Mouse (Mus musculus) lung, postnatal 25 days (tissue): ENCODE data around the gene Neb.

Experiments used
- DNase-seq: peaks from one replicate; pipeline ENCODE4 v3.0.0; 2022; ENCODE audit warnings: low spot score

The Neb gene

DNA sequence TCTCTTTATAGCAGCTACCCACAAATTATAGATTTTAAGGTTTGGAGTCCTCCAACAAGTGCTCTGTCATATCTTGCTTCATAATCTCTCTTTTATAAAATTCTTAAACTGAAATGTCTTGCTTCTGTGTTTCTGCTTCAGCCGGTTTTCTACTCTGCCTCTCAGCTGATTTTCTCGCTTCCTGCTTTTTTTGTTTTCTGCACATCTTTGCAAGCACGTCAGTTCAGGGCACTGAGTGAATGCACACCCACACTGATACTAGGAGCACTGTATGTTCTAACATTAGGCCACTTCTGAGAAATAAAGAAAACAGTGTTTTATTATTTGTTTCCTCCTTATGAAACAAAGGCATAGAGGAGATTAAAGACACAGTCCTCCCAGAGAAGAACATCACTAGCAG, 73.7 kb downstream of the Neb start:
- no peak for DNase-seq

DNA sequence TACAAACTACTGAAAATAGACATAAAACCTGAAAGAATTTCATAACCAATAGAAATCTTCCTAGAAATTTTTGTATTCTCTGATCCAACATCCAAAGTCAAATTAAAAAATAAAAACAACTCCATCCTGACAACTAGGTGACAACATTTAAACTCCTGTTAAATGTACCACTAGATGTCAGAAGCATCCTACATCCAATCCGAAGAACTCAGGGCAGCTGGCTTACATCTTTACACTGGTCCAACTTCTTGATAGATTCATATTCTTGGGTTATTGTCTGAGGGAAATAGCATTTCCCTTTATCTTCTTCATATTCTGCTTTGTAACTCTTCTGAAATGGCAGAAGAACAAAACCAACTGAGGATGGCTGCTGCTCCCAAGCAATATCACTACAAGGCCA, 74.9 kb downstream of the Neb start:
- peak; percentile 7 for DNase-seq

DNA sequence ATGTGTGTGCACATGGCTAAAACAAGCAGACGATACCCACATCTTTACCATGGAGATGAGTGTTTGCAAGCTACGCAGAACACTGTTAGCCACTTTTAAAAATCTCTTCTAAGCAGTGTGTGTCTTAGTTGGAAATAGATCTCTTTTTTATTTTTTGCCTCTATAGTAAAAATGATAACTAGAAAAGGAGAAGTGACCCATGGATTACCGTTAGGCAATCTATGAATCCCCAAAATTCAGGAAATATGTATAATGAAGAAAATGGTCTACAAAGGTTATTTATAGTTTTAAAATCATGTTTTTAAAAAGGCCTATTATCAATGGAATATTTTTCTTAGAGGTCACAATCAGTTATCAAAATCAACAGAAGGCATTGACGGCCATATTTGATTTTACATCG, 80.3 kb downstream of the Neb start:
- no peak for DNase-seq

DNA sequence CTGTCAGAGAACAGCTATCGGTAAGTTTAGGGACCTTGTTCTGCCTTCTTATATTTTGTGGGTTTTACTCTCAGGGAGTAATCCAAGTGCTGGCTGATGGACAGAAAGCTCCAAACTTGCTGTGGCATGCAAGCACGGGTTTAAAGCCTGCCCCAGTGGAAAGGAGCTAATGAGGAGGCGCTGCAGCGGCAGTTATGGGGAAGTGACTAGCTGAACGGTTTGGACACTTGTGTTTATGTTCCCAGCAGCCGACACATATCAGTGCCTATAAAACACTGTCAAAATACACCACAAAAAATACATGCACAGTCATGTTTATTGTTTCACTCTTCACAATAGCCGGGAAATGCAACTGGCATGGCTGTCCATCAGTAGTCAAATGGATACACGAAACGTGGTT, 81.5 kb downstream of the Neb start:
- no peak for DNase-seq

DNA sequence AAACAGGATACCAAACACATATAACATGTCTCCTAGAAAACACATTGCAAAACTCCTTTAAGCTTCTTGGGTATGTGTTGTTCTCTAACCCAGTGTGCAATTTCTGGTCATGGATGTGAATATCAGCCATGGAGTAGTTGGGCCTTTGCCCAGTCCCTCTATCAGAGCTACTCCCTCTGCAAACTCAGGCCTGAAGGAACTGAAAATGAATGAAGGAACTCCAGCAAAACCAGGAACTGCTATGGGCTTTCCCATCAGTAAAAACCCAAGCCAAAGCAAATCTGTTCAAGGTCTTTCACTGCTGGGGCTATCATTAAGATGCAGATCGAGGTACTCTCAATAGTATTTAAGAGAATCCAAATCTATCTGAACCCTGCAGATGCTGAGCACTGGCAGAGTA, 90.8 kb downstream of the Neb start:
- DNase-seq, result no peak

DNA sequence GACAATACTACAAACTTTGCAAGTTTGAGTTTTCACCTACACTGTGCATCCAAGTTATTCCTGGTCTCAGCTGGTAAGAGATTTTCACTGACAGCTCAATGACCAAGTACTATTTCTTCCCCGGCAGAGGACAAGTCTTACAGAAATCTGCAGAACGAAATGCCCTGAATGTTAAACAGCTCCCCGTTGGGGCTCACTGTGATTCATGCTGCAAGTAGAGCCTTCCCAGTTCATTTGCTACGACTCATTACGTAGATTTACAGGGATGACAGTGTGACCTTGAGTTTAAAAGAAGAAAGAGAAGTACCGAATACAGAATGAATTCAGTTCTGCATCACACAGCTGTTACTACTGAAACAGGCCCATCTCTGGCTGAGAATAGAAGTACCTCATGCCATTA, 91.9 kb downstream of the Neb start:
- no peak for DNase-seq

DNA sequence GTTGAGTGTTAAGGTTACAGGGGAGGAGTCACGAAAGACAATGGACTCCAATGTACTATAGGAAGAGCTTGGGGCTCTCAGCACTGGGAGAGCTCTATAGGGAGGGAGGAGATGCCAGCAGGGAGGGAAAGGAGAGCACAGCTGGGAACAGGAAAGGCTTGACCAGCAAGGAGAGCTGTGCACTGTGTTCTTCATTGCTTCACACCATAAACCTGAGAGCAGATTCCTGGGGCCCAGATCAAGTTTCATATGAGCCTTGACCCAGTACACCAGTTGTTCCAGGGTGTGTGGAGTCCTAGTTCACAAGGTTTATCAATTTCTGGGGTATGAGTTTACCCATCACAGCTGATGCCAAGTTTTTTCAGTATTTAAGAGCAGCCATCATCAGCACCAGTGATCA, 106.1 kb downstream of the Neb start:
- DNase-seq, result no peak

DNA sequence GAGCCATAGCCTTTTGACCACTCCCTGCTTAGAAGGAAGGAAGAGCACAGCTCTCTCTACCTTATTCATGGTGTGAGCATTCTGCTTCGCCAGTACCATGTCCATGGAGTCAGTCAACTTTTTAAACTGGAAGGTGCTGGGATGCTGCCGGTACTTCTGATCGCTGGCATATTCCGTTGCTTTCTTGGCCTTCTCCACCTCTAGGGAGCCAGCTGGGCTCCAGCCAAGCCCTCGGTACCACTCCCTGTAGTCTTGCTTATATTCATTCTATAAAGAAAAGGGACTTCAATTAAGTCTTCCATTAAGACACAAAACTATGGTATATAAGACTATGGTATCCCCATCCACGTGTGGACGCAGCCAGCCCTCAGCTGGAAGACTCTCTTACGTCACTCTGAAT, 107.4 kb downstream of the Neb start:
- DNase-seq, result no peak

DNA sequence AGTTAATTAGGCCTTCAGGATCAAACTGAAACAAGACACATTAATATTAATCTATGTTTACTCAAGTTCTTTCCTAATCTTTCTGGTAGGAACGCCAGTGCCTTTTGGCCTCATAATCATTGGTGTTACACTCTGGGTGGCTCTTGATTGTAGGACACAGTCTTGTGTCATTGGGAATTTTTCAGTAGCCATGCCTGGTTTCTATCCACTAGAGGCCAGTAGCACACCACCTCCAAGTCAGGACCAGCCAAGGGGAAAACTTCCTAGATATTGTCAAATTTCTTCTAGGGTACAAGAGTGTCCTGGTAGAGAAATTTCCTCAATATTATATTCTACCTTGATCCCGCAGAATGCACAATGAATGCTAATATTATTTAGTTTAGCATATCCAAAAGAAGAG, 116.1 kb downstream of the Neb start:
- DNase-seq, result peak; percentile 32

DNA sequence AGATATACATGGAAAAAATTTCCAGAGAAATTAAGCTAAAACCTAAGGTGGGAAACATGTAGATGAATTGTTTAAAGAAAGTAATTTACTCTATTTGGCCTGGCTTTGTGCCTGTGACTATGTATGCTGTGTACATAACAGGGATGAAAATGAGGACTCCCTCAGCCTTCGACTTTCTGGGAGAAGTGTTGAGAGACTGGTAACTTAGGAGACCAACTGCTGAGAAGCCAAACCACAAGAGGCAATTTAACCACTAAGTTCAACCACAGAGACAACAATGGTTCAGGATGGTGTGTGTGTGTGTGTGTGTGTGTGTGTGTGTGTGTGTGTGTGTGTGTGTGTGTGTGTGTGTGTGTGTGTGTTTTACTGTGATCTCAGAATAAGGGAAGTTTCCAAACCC, 126.2 kb downstream of the Neb start:
- no peak for DNase-seq

DNA sequence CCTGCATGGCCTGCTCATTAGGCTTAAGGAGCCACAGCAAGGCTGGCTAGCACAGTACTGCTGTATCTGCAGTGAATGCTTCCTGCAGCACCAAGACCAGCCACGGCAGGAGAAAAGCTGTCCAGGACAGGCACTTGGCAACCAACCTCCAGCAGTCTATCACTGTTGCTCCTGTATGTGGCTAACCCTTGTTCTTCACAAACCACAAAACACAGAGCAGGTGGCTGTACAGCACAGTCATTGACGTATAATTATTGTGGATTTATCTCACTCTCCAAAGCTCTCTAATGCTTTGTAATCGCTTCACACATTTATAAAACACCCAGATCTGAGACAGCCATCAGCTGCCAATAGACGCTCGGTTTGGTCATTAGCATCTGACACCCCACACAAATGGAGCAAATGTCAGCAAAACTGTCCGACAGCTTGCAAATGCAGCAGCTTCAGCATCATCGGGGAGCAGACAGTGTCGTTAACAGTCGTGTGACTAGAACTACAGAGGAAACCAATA, 129.9 kb downstream of the Neb start:
- no peak for DNase-seq

DNA sequence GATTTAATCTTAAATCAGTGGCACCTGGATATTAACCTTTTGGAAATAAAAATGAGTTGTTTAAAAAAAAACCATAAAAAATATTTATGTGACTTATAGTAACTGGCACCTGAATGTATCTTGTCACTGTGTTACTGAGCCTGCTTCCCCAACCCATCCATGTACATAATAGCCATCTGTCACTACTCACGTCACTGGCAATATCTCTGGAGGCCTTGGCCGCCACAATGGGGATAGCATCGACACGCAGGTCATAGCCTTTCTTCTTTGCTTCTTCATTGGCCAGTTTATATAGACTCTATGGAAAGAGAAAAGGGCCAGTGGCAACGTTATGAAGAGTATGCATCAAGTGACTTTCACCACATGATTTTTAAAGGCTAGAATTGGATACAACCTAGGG, 133.2 kb downstream of the Neb start:
- no peak for DNase-seq

DNA sequence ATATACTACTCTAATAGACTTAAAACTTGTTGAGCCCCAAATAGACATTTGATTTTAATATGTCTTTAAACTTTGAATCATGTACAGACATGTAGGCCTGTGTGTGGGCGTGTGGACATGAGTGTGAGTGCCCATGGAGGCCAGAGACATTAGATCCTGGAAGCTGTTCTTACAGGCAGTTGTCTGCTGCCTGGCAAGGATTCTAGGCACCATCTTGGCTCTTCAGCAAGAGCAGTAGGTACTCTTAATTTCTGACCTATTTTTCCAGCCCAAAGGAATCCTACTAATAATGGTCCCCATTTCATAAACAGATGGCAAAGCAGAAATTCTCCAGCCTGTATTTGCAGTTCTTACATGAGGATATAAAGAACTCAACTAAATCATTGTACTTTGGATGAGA, 135.6 kb downstream of the Neb start:
- no peak for DNase-seq

DNA sequence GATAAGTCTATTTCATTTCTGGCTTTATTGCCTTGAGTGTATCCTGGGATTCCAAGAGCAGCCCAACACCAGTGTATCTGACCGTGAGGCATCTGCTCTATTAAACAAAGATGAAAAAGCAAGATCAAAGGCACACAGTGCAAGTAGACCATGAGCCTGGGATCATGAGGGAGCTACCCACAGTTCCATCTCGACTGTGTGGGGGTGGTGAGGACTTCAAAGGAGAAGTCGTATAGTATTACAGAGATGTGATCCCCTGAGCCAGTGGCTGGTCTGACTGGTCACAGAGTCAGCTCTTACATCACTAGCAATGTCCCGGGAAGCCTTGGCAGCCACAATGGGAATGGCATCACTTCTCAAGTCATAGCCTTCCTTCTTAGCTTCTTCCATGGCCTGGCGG, 140.4 kb downstream of the Neb start:
- no peak for DNase-seq

DNA sequence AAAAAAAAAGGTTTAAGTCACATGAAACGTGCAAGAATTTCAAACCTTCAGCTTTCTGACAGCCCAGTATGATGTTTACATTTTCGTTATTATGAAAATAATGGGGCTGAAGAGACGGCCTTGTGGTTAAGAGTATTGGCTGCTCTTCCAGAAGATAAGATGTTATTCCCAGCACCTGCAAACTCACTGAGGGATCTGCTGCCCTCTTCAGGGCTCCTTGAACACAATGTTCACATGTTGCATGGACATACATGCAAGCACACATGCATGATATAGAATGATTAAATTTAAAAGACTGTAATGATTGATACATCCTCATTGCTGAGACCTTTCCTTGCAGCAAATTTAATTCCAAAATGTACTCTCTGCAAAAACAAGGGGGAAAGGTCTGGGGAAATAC, 150.7 kb downstream of the Neb start:
- DNase-seq, result no peak

DNA sequence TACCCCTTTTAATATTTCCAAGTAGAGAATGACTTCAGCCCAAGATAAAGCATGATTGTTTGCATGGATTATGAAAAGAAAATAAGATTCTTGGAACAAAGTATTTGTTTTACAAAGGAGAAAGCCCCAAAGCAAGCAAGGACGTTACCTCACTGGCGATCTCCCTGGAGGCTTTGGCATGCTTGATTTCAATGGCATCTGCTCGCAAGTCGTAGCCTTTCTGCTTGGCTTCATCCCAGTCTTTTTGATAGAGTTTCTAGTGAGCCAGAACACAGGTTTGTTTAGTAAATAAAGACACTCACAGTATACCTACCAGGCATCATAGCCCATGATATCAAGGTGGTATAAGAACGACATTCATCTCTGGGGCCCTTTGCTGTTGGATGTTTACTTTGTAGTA, 153.9 kb downstream of the Neb start:
- no peak for DNase-seq

DNA sequence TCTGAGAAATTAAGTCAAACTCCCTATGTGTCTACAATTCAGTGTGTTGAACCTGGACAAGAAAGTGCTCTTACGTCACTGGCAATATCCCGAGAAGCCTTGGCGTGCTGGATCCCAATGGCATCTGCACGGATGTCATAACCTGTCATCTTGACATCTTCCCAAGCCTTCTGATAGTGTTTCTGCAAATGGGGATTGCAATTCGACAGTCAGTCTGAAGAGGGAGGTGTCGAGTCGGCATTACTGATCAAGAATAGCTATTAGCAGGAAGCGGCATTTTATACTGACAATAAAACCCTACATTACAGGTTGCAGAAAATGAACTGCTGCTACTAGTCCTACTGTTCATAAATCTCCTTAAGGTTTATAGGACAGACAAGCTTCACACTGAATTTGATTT, 158.2 kb downstream of the Neb start:
- no peak for DNase-seq

DNA sequence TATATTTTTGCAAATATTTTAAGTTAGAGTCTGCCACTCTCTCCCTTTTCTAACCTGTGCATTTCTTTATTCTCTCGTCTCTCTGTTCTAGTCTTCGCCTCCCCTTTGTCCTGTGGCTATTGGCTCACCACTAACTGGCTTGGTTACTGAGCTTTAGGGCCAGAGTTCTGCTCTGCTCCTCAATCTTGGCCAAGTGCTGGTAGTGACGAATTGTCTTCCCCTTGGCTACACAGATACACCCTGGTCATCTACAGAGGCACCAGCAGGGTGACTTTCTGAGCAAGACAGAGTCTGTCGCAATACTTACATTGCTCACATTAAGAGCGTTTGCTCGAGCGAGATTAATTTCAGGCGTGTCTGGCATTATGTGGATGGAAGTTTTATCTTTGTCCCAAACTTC, 162.3 kb downstream of the Neb start:
- no peak for DNase-seq

DNA sequence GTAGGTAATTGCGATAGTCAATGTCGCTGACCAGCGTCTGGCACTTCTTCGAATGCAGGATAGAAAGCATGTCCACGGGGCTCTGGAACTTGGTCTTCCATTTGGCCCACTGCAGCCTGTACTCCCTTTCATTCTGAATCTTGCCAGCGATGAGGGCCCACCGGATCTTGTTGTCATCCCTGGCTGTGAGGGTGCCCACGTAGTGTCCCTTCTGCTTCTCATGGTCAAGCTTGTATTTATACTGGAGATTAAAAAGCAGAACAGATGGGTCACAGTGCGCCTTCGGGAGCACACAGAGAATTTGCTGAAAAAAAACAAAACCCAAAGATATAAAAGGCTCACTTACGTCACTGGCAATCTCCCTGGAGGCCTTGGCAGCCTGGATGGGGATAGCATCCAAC, 165.7 kb downstream of the Neb start:
- DNase-seq, result no peak

DNA sequence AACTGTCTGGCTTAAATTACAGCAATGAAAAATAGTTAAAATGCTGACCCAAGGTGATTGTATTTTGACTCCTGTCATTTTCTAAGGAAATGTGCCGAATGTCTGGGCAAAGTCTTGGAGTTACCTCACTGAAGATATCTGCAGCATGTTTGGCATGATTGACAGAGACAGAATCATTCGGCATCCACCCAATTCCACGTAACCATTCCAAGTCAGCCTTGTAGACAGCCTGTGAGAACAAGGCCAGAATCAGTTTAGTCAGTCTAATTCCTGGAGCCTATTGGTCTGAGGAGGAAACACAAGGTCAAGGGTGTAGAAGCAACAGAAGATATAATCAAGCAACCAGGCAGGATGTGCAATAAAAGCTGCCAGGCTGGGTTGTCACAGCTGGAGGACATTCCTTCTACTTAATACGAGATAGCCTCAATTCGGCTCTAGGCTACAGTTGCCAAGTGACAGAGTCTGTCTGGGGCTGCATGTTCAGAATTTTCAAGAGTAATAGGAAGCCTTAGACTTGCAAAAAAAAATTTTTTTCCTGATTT, 166.8 kb downstream of the Neb start:
- DNase-seq, result no peak

DNA sequence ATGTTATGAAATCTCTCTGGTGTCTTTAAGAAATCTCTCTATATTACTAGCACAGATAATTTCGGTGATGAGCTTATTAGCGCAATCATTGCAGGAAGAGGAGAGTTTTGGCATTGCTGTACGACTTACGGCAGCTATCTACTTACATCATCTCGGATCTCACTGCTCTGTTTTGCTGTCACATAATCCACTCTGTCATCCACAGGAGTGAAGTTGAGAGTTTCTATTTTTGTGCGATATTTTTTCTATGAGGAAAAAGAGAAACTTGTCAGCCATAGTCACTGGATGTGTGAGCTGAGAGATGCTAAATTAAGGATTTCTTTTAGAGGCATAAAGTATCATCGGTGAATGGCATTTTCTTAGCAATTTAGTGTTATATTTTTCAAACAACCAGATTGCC, 167.6 kb downstream of the Neb start:
- DNase-seq, result no peak

DNA sequence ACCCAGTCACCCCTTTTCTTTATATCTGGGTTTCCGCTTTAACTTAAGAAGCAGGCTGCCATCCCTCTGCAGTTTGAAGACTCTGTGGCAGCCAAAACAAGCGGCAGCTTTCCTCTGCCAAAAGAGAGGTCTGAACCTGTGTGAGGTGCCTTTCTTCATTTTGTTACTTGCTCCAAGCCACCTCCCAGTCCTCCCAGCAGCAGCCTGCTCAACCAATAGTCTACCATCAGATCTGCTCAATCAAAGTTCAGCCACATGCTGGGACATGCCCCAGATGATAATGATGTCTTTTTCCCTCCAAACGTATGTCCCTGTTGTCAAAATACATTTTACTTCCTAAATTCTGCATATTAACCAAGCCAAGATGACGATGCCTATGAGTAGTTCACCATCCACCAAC, 173.3 kb downstream of the Neb start:
- no peak for DNase-seq

DNA sequence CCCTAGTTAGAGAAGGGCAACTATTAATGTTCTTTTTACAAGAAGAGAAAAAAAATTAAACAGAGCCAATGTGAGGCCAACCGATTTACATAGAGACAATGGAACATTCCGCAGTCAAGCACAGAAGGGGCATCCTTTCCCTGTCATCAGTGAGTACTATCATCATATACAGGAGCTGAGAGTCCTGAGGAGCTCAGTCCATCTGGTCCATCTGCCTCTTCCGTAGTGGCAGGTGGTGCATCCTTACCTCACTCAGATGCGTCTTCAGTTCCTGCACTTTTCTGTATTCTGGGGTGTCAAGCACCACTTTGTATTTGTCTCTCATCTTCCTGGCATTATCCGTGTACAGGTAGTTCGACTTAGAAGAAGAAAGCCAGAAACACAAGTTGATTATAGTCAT, 184.6 kb downstream of the Neb start:
- no peak for DNase-seq

DNA sequence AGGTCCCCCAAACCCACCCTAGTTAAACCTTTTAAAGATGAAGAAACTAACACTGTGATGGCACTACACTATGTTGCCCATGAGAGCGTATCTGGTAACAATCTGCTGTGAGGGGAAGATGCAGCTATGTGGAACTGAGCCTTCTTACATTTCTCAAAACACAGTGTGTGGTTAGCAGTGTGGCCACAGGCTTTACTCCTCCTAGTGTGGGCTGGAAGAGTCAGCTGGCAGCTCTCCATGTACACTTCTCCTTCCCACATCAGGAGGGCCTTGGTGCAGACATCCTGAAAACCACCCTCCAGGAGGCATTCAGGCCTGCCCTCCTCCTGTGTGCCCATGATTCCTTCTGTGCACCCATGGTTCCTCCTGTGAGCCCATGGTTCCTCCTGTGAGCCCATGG, 198.6 kb downstream of the Neb start:
- no peak for DNase-seq

DNA sequence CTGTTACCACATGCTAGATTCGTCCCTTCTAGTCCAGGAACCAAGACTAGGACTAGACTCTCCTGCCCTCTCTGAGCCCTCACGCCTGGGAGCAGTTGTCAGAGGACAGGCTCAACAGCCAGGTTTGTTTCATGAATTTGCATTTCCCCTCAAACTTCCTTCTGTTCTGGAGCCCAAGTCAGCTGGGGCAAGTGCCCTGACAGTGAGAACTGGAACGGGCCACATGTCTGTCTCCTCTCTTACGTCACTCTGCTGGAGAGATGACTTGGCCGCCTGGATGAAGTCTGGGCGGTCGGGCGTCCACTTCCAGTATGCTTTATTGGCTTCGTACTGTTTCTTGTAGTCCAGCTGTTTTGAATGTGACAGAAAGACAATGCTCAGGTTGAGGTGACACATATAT, 200.5 kb downstream of the Neb start:
- DNase-seq, result peak; percentile 10
